Mouse (Mus musculus): ENCODE data around the gene Coasy.

DNA sequence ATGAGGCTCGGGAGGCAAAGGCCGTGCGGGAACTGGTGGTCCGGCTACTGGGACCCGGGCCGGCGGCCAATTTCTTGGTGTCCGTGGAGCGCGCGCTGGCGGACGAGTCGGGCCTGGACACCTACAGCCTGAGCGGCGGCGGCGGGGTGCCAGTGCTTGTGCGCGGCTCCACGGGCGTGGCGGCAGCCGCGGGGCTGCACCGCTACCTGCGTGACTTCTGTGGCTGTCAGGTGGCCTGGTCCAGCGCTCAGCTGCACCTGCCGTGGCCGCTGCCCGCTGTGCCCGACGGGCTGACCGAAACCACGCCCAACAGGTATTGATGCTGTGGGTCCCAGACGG lies 12.2 kb upstream of the Coasy start:
- TF ChIP-seq CTCF (IDR thresholded peaks at IDR 0.05; ENCODE audit: low read depth, low read length): no peak
- no peak for TF ChIP-seq POLR2A (IDR thresholded peaks at IDR 0.05; ENCODE audit: extremely low read depth, insufficient read depth, low read length)
